Mouse (Mus musculus) liver, embryonic 13.5 days (tissue): ENCODE measurements around the gene Tlx3. TPM values are rescaled to one million over a fixed set of nuclear protein-coding genes. Genes with fewer than 3 reads are reported as not detected.
A peak's percentile ranks its signal among the peaks of the same experiment; 100 is the strongest.

Experiments used
- ATAC-seq: fragments of 200-750 bp; cut with Nextera tagmentation; 2 replicates; pipeline ENCODE4 v1.8.0; 2017; ENCODE audit warnings: low read depth, mild to moderate bottlenecking, moderate number of reproducible peaks, moderate library complexity
- DNase-seq: peaks from one replicate; pipeline ENCODE4 v3.0.0; 2022
- H3K27ac ChIP-seq: fragments of 300-500 bp; sonication (generic); 2 replicates; pipeline ENCODE4 v1.5.1; 2015; ENCODE audit warnings: moderate library complexity, mild to moderate bottlenecking, inconsistent platforms
- H3K27me3 ChIP-seq: fragments of 300-500 bp; sonication (generic); 2 replicates; pipeline ENCODE4 v1.6.1; 2015; ENCODE audit warnings: mild to moderate bottlenecking, inconsistent platforms
- H3K36me3 ChIP-seq: fragments of 300-500 bp; sonication (generic); 2 replicates; pipeline ENCODE4 v1.6.1; 2015; ENCODE audit warnings: mild to moderate bottlenecking, inconsistent platforms
- H3K4me1 ChIP-seq: fragments of 300-500 bp; sonication (generic); replicated peaks from 2 replicates; pipeline ENCODE4 v1.6.1; 2015; ENCODE audit warnings: inconsistent platforms
- H3K4me2 ChIP-seq: fragments of 300-500 bp; sonication (generic); 2 replicates; pipeline ENCODE4 v1.6.1; 2015; ENCODE audit warnings: inconsistent platforms, mild to moderate bottlenecking, moderate library complexity
- H3K4me3 ChIP-seq: fragments of 300-500 bp; sonication (generic); replicated peaks from 2 replicates; pipeline ENCODE4 v1.5.1; 2015; ENCODE audit warnings: mild to moderate bottlenecking, inconsistent platforms
- H3K9ac ChIP-seq: fragments of 300-500 bp; sonication (generic); 2 replicates; pipeline ENCODE4 v1.6.1; 2015; ENCODE audit warnings: mild to moderate bottlenecking, inconsistent platforms
- H3K9me3 ChIP-seq: fragments of 300-500 bp; sonication (generic); replicated peaks from 2 replicates; pipeline ENCODE4 v1.6.1; 2016; ENCODE audit warnings: inconsistent platforms
- WGBS: fragments of 180-500 bp; shearing (Covaris S2); methylation state at CpG from one replicate; pipeline ENCODE4 v1.1.7; 2015; ENCODE audit not compliant: insufficient replicate concordance; 5-methylcytosine and 5-hydroxymethylcytosine counted together
- polyA plus RNA-seq: library from polyadenylated mRNA; unstranded; fragments of >200 nt; fragmentation: Nextera tagmentation; extraction: Ambion mirVana; gene quantifications from 2 replicates; pipeline ENCODE4 v1.2.1, GENCODE M21; 2015

The Tlx3 gene
- polyA plus RNA-seq, 1 experiment from 2014 or later: not detected

DNA sequence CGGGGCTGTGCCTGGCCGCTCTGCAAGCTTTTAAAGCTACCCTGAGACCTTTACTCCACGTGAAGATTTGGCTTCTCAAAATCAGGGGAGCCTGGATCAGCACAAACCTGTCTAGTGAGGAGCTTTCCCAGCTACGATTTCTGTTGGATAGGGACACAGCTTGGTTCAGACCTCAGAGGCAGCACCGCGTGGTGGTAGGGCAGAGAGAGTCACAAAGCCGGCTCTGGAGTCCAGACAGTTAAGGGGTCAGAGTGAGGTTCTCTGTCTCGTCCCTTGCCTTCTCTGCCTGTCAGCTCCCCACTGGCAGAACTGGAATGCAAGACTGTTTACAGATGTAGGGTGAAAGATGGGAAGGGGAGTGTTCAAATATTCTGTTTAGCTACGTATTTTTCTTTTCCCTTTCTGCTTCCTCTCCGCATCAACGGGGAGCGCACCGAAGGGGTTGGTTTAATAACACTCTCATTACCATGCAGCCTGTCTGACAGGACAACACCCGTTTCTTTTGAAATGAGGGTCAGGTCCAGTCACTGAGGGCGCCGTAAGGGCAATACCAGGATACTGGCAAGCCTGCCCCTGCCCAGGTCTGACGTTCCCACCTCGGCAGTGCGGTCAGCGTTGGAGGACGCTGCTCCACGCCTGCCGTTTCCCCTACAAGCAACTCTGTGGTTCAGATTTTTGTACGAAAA is 6.8 kb downstream of the Tlx3 start:
- Histone ChIP-seq H3K4me1 (peaks cover 12% of the 10 kb centered on the region), H3K4me3 (no peak overlapping the region), H3K4me2 (no peak overlapping the region), H3K27me3 (peaks cover 95% of the 10 kb centered on the region), H3K36me3 (no peaks in the 10 kb centered on the region), H3K9me3 (no peaks in the 10 kb centered on the region), H3K9ac (no peak overlapping the region), H3K27ac (no peak overlapping the region)
- 8% methylated on average over 24 of the region's 24 CpGs for WGBS
- DNase-seq (no peak), ATAC-seq (no peak)

GRCm38 (mm10) chr11:33195531-33196446 is 7.6 kb downstream of the Tlx3 start:
- Histone ChIP-seq H3K9ac (no peak overlapping the region), H3K27me3 (peaks cover 90% of the 10 kb centered on the region), H3K4me2 (no peak overlapping the region), H3K4me3 (no peak overlapping the region), H3K9me3 (no peaks in the 10 kb centered on the region), H3K36me3 (no peaks in the 10 kb centered on the region), H3K27ac (no peak overlapping the region), H3K4me1 (peaks cover 8% of the 10 kb centered on the region)
- WGBS: 5% methylated on average over 25 of the region's 25 CpGs
- DNase-seq (no peak), ATAC-seq (no peak)

- H3K27me3 ChIP-seq: peaks cover 88% of the 10 kb centered on the region
- H3K9ac ChIP-seq: no peak overlapping the region
- 0 out of 2 replicates have a peak, but pooled peaks cover 1% of the 10 kb centered on the region for H3K4me1 ChIP-seq
- H3K36me3 ChIP-seq: no peaks in the 10 kb centered on the region
- H3K9me3 ChIP-seq: no peaks in the 10 kb centered on the region
- no peak for DNase-seq
- H3K4me3 ChIP-seq: no peak overlapping the region
- WGBS: 22% methylated on average over 7 of the region's 7 CpGs
- no peak overlapping the region for H3K4me2 ChIP-seq
- no peak overlapping the region for H3K27ac ChIP-seq
- no peak for ATAC-seq
Observed at GRCm38 (mm10) chr11:33195061-33195460, 8.3 kb downstream of the Tlx3 start.

DNA sequence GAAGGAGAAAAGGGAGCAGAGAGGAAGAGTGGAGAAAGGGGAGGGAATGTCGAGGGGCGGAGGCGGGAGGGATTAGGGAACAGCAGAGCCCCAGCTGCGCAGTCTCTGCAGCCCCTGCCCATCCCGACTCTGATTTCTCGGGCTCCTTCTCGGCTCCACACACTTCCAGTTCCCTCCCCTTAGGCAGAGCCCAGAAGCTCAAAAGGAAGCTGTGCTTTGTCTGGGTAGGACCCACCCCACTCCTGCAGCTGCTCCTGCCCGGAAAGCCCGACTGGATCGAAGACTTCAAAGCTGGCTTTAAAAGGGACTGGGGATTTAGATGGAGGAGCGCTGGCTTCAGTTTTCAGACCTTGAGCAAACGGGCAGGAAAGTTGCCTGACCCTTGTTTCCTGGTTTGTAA is 9.7 kb downstream of the Tlx3 start:
- no peak for DNase-seq
- WGBS: 6% methylated on average over 12 of the region's 12 CpGs
- Histone ChIP-seq H3K36me3 (no peaks in the 10 kb centered on the region), H3K9ac (no peak overlapping the region), H3K4me2 (no peak overlapping the region), H3K27ac (no peak overlapping the region), H3K4me1 (no peaks in the 10 kb centered on the region), H3K9me3 (no peaks in the 10 kb centered on the region), H3K27me3 (peaks cover 74% of the 10 kb centered on the region), H3K4me3 (no peak overlapping the region)
- ATAC-seq: no peak

- ATAC-seq: no peak
- WGBS: 56% methylated on average over 3 of the region's 3 CpGs
- Histone ChIP-seq H3K36me3 (no peaks in the 10 kb centered on the region), H3K27me3 (peaks cover 42% of the 10 kb centered on the region), H3K4me3 (no peak overlapping the region), H3K4me1 (no peaks in the 10 kb centered on the region), H3K9ac (no peak overlapping the region), H3K4me2 (no peak overlapping the region), H3K9me3 (no peaks in the 10 kb centered on the region), H3K27ac (no peak overlapping the region)
- DNase-seq: no peak
Observed at GRCm38 (mm10) chr11:33181804-33182203, 21.6 kb downstream of the Tlx3 start.

- Histone ChIP-seq H3K9me3 (no peaks in the 10 kb centered on the region), H3K4me2 (peak overlapping the region; percentile 3; the same call in 1 of the 2 replicates), H3K4me1 (no peaks in the 10 kb centered on the region), H3K36me3 (no peaks in the 10 kb centered on the region), H3K9ac (no peak overlapping the region), H3K4me3 (no peak overlapping the region), H3K27me3 (peaks cover 51% of the 10 kb centered on the region), H3K27ac (no peak overlapping the region)
- WGBS: 6% methylated on average over 18 of the region's 18 CpGs
- ATAC-seq (no peak), DNase-seq (no peak)
Observed at GRCm38 (mm10) chr11:33180701-33181116, 22.7 kb downstream of the Tlx3 start.

GRCm38 (mm10) chr11:33179802-33180201 is 23.6 kb downstream of the Tlx3 start:
- H3K27me3 ChIP-seq: peaks cover 57% of the 10 kb centered on the region
- H3K9me3 ChIP-seq: no peaks in the 10 kb centered on the region
- no peak overlapping the region for H3K4me2 ChIP-seq
- H3K27ac ChIP-seq: no peak overlapping the region
- no peak overlapping the region for H3K4me3 ChIP-seq
- H3K9ac ChIP-seq: no peak overlapping the region
- no peaks in the 10 kb centered on the region for H3K4me1 ChIP-seq
- WGBS: 51% methylated on average over 1 of the region's 1 CpGs
- no peaks in the 10 kb centered on the region for H3K36me3 ChIP-seq
- DNase-seq: no peak
- no peak for ATAC-seq

GRCm38 (mm10) chr11:33176525-33177245 is 26.7 kb downstream of the Tlx3 start:
- H3K9ac ChIP-seq: no peak overlapping the region
- H3K27ac ChIP-seq: no peak overlapping the region
- H3K27me3 ChIP-seq: peaks cover 73% of the 10 kb centered on the region
- no peak overlapping the region for H3K4me2 ChIP-seq
- no peaks in the 10 kb centered on the region for H3K36me3 ChIP-seq
- no peak for ATAC-seq
- H3K4me3 ChIP-seq: no peak overlapping the region
- WGBS: 27% methylated on average over 20 of the region's 20 CpGs
- no peak for DNase-seq
- no peaks in the 10 kb centered on the region for H3K9me3 ChIP-seq
- no peaks in the 10 kb centered on the region for H3K4me1 ChIP-seq

GRCm38 (mm10) chr11:33175768-33176167 is 27.6 kb downstream of the Tlx3 start:
- H3K4me1 ChIP-seq: no peaks in the 10 kb centered on the region
- no peak overlapping the region for H3K4me3 ChIP-seq
- no peaks in the 10 kb centered on the region for H3K9me3 ChIP-seq
- H3K27me3 ChIP-seq: peaks cover 75% of the 10 kb centered on the region
- H3K9ac ChIP-seq: no peak overlapping the region
- no peak for DNase-seq
- H3K27ac ChIP-seq: no peak overlapping the region
- 56% methylated on average over 3 of the region's 3 CpGs for WGBS
- no peaks in the 10 kb centered on the region for H3K36me3 ChIP-seq
- no peak for ATAC-seq
- H3K4me2 ChIP-seq: no peak overlapping the region

DNA sequence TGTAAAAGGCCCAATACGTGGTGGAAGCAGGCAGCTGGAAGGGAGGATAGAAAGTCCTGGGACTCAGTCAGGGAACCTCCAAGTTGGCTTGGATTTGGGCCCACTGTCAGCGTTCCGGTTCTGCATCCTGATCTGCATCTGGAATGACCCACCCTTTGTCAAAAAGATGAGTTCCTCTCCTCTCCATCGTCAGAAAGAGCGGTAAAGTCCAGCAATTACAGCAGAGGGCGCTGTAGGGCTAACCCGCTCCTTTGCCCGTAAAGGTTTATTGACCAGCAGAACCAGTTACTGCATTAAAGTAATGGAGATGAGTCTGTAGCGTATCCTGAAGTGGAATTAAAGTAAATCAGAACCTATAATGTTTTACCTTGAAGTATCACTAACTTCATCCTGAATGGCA is 32.9 kb downstream of the Tlx3 start:
- Histone ChIP-seq H3K27ac (no peak overlapping the region), H3K4me2 (no peak overlapping the region), H3K4me1 (no peaks in the 10 kb centered on the region), H3K9me3 (no peaks in the 10 kb centered on the region), H3K4me3 (no peak overlapping the region), H3K36me3 (no peaks in the 10 kb centered on the region), H3K27me3 (peaks cover 51% of the 10 kb centered on the region), H3K9ac (no peak overlapping the region)
- ATAC-seq (no peak), DNase-seq (peak; percentile 29)
- WGBS: 10% methylated on average over 9 of the region's 9 CpGs

DNA sequence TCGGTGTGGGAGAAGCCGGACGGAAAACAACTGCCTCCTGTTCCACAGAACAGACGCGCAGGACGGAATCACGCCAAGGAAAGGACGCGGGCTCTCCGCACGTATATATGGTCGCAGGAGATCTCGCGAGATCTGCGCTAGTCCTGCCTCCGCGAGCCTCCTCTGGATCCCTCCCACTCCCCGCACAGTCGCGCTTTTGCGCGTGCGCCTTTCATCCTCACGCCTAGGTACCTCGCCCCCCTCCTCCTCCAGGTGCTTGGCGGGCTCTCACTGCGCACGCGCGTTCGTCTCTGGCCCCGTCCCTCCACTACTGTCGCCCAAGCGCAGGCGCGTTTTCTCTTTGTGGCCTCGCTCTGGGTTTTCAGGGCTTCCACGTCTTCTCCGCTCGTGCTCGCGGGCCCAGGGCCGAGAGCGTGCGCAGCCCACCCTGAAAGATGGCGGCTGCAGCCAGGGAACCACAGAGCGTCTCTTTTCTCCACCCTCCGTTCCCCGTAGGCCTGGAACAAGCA is 40.3 kb downstream of the Tlx3 start, which contains the start of gene Npm1:
Gene Npm1, minus strand, starts transcription at position 209 of the 509 bp plus-strand sequence.
- 3% methylated on average over 49 of the region's 49 CpGs for WGBS
- H3K9me3 ChIP-seq: no peaks in the 10 kb centered on the region
- H3K27ac ChIP-seq: peak within 1 kb of the TSS; percentile 89
- peaks cover 44% of the 10 kb centered on the region for H3K4me1 ChIP-seq
- ATAC-seq (peak; percentile 95), DNase-seq (peak; percentile 98)
- H3K4me3 ChIP-seq: peak within 1 kb of the TSS; percentile 94
- peak within 1 kb of the TSS; percentile 95 for H3K9ac ChIP-seq
- peaks cover 13% of the 10 kb centered on the region; the same call in 1 of the 2 replicates for H3K27me3 ChIP-seq
- H3K4me2 ChIP-seq: peak within 1 kb of the TSS; percentile 95
- H3K36me3 ChIP-seq: peaks cover 33% of the 10 kb centered on the region
